Mouse (Mus musculus): ENCODE measurements around the gene Slc1a1. TPM values are rescaled to one million over a fixed set of nuclear protein-coding genes. Genes with fewer than 3 reads are reported as not detected.

Slc1a1 gene
- polyA plus RNA-seq, 1 experiment: not detected

DNA sequence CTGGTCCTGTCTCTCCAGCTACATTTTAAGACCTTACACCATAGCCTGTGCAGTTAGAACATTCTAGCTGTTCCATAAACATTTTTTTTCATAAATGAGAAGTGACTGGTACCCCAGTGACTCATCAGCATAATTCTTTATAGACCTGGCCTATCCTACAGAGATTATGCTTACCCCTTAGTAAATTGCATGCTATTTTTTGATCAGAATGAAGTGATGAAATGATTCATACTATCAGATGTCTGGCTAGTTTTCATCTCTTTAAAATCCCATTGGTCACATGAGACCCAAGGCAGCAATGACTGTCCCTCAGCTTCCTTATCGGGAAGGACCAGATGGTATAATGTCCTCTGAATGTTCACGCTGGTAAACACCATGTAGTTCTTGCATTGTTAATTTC is 65.9 kb downstream of the Slc1a1 start:
- H3K36me3 ChIP-seq (ENCODE audit: control insufficient read depth): no peaks in the 10 kb centered on the region
- no peaks in the 10 kb centered on the region for H3K27me3 ChIP-seq (ENCODE audit: control insufficient read depth)
- no peak for TF ChIP-seq GATA1 (IDR thresholded peaks at IDR 0.05; ENCODE audit: low read length)
- no peak for TF ChIP-seq TAL1 (IDR thresholded peaks at IDR 0.05; ENCODE audit: low read length)
- no peaks in the 10 kb centered on the region for H3K4me1 ChIP-seq (ENCODE audit: control insufficient read depth)
- H3K9me3 ChIP-seq (ENCODE audit: control insufficient read depth, low read length): no peaks in the 10 kb centered on the region
- no peak overlapping the region for H3K4me3 ChIP-seq (replicated peaks)

DNA sequence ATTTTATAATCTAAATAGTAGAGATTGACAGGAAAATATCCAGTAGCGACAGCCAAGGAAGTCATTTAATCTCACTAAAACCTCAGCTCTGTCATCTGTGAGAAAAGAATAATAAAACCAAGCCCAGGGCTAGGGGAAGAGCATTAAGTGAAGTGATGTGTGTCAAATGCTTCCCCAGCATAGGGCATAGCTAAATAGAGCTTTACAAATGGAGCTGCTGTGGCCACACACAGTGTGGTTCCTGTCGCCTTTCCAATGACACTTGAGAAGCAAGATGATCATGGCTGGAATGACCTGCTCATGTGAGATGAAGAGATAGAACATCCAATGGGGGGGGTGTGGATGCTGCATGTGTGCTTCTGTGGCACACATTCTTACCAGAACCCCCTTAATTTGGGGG is 67.3 kb downstream of the Slc1a1 start:
- no peaks in the 10 kb centered on the region for H3K4me1 ChIP-seq (ENCODE audit: control insufficient read depth)
- H3K27me3 ChIP-seq (ENCODE audit: control insufficient read depth): no peaks in the 10 kb centered on the region
- no peaks in the 10 kb centered on the region for H3K36me3 ChIP-seq (ENCODE audit: control insufficient read depth)
- TF ChIP-seq TAL1 (IDR thresholded peaks at IDR 0.05; ENCODE audit: low read length): no peak
- no peak for TF ChIP-seq GATA1 (IDR thresholded peaks at IDR 0.05; ENCODE audit: low read length)
- H3K4me3 ChIP-seq (replicated peaks): no peak overlapping the region
- no peaks in the 10 kb centered on the region for H3K9me3 ChIP-seq (ENCODE audit: control insufficient read depth, low read length)

DNA sequence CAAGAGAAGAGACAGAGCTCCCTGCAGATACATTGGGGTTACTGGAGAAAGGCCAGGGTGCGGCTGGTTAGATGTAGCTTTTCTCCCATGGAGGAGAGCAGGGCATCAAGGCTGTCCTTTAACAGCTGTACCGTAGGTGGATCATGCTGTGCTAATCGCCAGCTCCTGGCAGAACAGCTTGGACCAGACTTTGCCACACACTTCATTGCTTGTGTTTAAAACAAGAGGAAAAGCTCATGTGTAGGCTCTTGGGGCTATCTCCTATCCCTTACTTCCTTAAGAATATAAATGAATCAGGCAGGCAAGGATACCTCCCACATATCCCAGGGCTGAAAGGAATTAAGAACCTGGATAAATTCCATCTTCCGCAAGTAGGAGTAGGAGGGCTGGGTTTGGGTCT is 68.0 kb downstream of the Slc1a1 start:
- Histone ChIP-seq H3K4me3 (replicated peaks) (no peak overlapping the region), H3K9me3 (ENCODE audit: control insufficient read depth, low read length) (no peaks in the 10 kb centered on the region), H3K4me1 (ENCODE audit: control insufficient read depth) (no peaks in the 10 kb centered on the region), H3K36me3 (ENCODE audit: control insufficient read depth) (no peaks in the 10 kb centered on the region), H3K27me3 (ENCODE audit: control insufficient read depth) (no peaks in the 10 kb centered on the region)
- TF ChIP-seq TAL1 (IDR thresholded peaks at IDR 0.05; ENCODE audit: low read length): no peak
- TF ChIP-seq GATA1 (IDR thresholded peaks at IDR 0.05; ENCODE audit: low read length): no peak

DNA sequence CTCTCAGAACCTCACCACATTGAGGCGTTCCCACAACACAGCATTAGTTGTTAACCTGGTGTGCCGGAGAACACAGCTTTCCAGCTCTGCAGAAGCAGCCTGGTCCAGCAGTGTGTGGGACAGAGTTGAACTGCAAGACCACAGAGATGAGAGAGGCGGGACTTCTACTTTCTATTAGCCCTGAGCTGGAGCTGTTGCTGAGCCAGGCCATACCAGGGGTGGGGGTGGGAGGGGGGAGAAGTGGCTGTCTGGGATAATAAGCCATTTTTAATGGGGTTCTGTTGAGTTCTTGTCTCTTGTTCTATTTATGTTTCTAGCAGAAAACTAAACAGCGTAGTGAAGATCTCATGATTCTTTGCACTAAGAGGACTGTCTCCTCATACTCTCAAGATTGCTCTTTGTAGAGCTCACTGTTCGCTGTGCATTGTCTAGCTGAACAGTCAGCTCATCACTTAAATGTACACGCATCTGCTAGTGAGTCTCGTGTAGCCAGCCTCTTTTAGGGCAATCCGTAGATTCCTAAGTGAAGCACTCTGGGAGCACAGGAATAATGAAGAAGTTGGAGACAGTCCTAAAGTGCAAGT is 68.8 kb downstream of the Slc1a1 start:
- H3K4me3 ChIP-seq (replicated peaks): no peak overlapping the region
- no peaks in the 10 kb centered on the region for H3K9me3 ChIP-seq (ENCODE audit: control insufficient read depth, low read length)
- no peaks in the 10 kb centered on the region for H3K36me3 ChIP-seq (ENCODE audit: control insufficient read depth)
- no peaks in the 10 kb centered on the region for H3K27me3 ChIP-seq (ENCODE audit: control insufficient read depth)
- H3K4me1 ChIP-seq (ENCODE audit: control insufficient read depth): no peaks in the 10 kb centered on the region
- TF ChIP-seq TAL1 (IDR thresholded peaks at IDR 0.05; ENCODE audit: low read length): no peak
- no peak for TF ChIP-seq GATA1 (IDR thresholded peaks at IDR 0.05; ENCODE audit: low read length)

DNA sequence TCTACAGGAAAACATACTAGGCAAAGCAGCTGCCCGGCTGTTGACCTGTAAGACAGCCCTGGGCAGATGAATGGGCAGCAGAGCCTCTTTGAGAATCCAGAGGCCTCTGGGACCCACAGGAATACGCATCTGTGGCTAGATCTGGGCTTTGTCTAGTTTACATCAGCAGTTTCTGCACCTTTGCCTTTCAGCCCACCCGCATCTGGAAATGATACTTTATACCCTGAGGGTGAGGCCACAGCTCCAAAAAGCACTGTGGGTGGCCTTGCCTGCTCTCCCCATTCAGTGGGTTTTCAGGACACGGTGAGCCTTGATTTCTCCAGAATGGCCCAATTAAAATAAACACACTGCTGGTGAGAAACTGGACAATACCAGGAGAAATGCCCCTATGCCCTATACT is 73.3 kb downstream of the Slc1a1 start:
- TF ChIP-seq TAL1 (IDR thresholded peaks at IDR 0.05; ENCODE audit: low read length): no peak
- no peak for TF ChIP-seq GATA1 (IDR thresholded peaks at IDR 0.05; ENCODE audit: low read length)
- Histone ChIP-seq H3K4me3 (replicated peaks) (no peak overlapping the region), H3K36me3 (ENCODE audit: control insufficient read depth) (no peaks in the 10 kb centered on the region; the same call in 1 of the 2 replicates), H3K9me3 (ENCODE audit: control insufficient read depth, low read length) (no peaks in the 10 kb centered on the region), H3K4me1 (ENCODE audit: control insufficient read depth) (no peaks in the 10 kb centered on the region), H3K27me3 (ENCODE audit: control insufficient read depth) (no peaks in the 10 kb centered on the region)

DNA sequence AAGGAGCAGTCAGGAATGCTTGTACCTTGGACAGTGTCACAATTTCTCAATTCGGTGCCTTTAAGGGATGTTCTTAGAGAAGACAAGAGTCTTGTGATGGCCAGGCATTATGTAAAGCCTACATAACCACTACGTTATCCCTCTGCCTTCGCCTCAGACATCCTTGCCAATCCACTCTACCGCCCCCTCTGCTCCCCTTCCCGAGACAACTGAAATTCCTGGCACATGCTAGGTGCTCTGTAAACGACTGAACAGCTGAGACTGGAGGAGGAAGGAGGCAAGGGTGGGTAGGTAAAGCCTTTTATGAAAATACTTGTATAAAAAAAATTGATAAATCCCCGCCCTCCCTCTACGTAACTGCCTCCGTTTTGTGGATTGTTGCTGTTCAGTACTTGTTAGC is 73.8 kb downstream of the Slc1a1 start:
- no peaks in the 10 kb centered on the region; the same call in 1 of the 2 replicates for H3K36me3 ChIP-seq (ENCODE audit: control insufficient read depth)
- no peaks in the 10 kb centered on the region for H3K4me1 ChIP-seq (ENCODE audit: control insufficient read depth)
- TF ChIP-seq GATA1 (IDR thresholded peaks at IDR 0.05; ENCODE audit: low read length): no peak
- no peak for TF ChIP-seq TAL1 (IDR thresholded peaks at IDR 0.05; ENCODE audit: low read length)
- H3K4me3 ChIP-seq (replicated peaks): no peak overlapping the region
- H3K27me3 ChIP-seq (ENCODE audit: control insufficient read depth): no peaks in the 10 kb centered on the region
- H3K9me3 ChIP-seq (ENCODE audit: control insufficient read depth, low read length): no peaks in the 10 kb centered on the region

DNA sequence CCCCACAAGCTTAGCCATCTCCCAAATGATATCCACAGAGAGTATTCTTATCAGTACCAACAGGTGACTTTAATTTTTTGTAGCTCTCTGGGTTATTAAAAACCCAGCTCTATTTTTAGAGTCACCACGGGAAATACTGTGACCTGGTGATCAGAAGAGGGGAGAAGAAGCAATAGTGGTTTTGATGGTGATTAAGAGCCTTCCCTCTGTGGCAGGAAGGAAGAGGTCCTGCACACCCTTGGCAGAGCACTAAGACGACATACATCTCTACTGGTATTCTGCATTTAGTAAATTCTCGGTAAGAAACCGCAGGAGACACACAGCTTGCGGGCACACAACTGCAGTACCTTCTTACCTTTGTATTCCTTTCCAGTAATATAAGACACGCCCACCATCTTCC is 79.7 kb downstream of the Slc1a1 start:
- Histone ChIP-seq H3K36me3 (ENCODE audit: control insufficient read depth) (no peaks in the 10 kb centered on the region), H3K27me3 (ENCODE audit: control insufficient read depth) (no peaks in the 10 kb centered on the region; the same call in 1 of the 2 replicates), H3K4me1 (ENCODE audit: control insufficient read depth) (no peaks in the 10 kb centered on the region), H3K9me3 (ENCODE audit: control insufficient read depth, low read length) (no peaks in the 10 kb centered on the region), H3K4me3 (replicated peaks) (no peak overlapping the region)
- TF ChIP-seq GATA1 (IDR thresholded peaks at IDR 0.05; ENCODE audit: low read length) (no peak), TAL1 (IDR thresholded peaks at IDR 0.05; ENCODE audit: low read length) (no peak)

DNA sequence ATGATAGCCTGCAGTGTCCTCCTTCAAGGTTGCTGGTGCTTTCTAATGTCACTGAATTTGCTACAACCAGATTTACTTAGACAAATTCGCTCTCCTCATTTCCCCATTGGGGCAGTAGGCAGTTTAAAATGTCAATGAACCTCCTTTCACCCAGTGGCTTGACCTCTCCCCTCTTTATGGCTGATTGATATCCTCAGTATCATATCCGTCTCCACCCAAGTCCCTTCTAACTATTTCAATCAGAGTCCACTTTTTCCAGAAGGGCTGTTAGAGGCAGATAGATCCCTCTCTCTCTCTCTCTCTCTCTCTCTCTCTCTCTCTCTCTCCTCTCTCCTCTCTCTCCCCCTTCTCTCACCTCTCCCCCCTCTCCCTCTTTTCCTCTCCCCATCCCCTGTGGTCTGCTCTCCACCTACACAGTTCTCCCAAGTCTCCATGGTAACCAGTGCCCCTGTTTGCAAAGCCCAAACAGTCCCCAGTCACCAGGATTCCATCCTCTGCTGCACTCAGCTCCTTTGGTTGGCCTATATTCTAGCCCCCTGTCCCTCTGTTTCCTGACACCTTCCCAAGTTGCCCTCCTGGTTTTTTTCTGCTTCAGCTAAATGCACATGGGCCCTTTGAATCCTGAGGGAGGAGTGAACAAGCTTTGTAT is 80.9 kb downstream of the Slc1a1 start:
- Histone ChIP-seq H3K4me1 (ENCODE audit: control insufficient read depth) (no peaks in the 10 kb centered on the region), H3K4me3 (replicated peaks) (no peak overlapping the region), H3K36me3 (ENCODE audit: control insufficient read depth) (no peaks in the 10 kb centered on the region), H3K9me3 (ENCODE audit: control insufficient read depth, low read length) (no peaks in the 10 kb centered on the region), H3K27me3 (ENCODE audit: control insufficient read depth) (no peaks in the 10 kb centered on the region; the same call in 1 of the 2 replicates)
- TF ChIP-seq GATA1 (IDR thresholded peaks at IDR 0.05; ENCODE audit: low read length) (no peak), TAL1 (IDR thresholded peaks at IDR 0.05; ENCODE audit: low read length) (no peak)

DNA sequence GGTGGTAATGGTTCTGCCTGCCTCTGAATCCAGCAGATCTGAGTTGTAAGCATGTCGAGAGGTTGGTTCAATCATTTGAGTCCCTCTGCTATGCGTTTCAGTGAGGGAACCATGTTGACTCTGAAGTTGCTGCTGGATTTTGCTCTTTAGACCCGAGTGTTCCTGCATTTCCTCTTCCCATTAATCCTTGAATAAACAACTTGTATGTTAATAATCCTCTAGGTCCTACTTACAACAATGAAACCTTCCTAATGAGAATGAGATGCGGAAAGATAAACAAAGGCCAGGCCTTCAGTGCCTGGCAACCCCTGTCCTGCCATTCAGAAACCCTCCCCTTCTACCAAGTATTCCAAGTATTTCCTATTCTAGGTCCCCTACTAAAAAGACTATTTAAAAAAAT is 81.6 kb downstream of the Slc1a1 start:
- TF ChIP-seq TAL1 (IDR thresholded peaks at IDR 0.05; ENCODE audit: low read length) (no peak), GATA1 (IDR thresholded peaks at IDR 0.05; ENCODE audit: low read length) (no peak)
- no peaks in the 10 kb centered on the region; the same call in 1 of the 2 replicates for H3K27me3 ChIP-seq (ENCODE audit: control insufficient read depth)
- H3K9me3 ChIP-seq (ENCODE audit: control insufficient read depth, low read length): no peaks in the 10 kb centered on the region
- H3K4me3 ChIP-seq (replicated peaks): no peak overlapping the region
- H3K4me1 ChIP-seq (ENCODE audit: control insufficient read depth): no peaks in the 10 kb centered on the region
- no peaks in the 10 kb centered on the region for H3K36me3 ChIP-seq (ENCODE audit: control insufficient read depth)

Measured in erythroblast, embryonic 14.5 days (primary cell).